Mouse (Mus musculus) cerebellum, adult 11 months (tissue): Measurements from ENCODE around the gene Stx6.

Experiments
- DNase-seq: peaks from one replicate; pipeline ENCODE4 v3.0.0; 2022

Gene Stx6

DNA sequence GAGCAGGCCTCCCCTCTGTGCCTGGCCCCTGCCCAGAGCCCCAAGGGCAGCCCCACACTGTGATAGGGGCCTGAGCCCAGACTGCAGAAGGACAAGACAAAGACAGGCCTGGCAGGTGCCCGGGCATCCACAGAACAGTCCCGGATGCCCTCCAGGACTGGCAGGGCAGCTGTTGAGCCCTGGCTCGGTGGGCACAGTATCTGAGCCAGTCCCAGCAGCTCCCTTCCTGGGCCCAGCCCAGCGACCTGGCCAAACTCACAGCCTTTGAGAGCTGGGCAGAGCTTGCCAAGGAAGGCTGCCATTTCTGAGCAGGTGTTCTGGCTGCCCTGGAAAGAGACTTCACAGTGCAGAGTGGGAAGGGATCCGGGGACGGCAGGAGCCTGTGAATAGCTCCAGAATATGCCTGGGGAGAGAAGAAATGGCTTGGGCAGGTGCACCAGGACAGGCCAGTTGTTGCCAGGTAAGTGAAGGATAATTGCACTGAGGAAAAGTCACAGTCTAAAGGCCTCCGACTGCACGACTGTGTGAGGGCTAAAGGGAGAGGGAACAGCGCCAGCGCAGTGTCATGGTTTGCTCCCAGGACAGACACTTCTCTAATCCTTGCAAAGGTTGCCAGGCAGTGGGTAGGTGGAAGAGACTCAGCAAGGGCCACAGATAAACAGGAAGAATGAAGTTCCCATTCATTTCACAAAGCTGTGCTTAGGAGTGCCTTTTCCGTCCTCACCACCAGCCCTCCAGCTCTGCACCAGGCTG lies 51.7 kb downstream of the Stx6 start:
- peak; percentile 66 for DNase-seq

GRCm38 (mm10) chr1:155211017-155211416 lies 52.5 kb downstream of the Stx6 start:
- DNase-seq: no peak

DNA sequence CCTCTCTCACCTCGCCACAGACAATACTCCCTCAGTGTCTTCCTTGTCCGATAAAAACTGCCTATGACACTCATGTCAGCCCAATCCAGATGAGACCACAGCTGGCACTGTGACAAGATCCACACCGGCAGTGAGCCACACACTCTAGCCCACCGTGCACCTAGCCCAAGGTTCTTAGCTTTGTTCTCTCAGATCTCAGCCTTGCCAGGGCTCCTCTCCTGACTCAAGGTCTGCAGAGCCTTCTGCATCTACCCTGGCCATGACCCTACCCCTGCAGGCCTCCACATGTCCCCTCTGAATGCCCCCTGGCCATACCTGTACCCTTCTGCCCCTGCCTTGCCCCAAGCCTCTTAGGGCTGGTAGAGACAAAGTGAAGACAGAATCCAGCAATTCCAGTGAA lies 53.6 kb downstream of the Stx6 start:
- DNase-seq: no peak

GRCm38 (mm10) chr1:155212493-155212892 lies 54.0 kb downstream of the Stx6 start:
- DNase-seq: no peak

DNA sequence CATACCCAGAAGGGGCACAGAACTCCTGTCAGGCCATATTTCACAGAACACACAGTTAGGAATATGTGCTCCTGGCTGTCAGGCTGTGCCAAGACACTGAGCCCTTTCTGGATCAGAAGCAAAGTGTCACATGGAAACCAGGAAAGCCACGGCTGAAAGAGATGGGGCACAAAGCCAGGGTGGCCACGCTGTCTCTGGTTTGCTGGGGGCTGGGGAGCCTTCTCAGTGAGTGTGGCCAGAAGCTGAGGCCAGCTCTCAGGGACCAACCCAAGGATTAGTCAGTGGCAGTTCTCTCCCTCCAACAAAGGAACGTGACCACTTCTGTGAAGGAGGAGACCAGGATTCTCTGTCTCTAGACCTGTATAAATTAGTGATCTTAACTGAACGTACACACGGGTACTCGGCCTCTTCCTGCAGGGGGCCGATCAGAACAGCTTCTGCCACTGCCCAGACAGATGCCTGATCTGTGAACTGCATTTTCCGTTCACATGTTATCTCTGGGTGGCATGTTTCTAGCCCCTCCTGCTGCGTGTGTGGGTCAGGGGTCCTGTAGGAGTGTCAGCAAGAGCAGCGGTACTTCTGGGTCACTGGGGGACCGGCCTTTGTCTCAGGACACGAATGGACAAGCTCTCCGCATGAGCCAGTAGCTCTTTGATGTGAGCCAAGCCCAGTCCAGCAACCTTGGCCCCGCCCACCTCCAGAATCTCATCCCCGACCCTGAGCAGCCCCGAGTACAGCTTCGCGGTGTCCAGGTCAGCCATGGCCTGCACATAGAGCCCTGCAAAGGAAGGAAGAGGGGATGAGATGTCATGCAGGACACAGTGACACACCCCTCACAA lies 54.6 kb downstream of the Stx6 start:
- no peak for DNase-seq

DNA sequence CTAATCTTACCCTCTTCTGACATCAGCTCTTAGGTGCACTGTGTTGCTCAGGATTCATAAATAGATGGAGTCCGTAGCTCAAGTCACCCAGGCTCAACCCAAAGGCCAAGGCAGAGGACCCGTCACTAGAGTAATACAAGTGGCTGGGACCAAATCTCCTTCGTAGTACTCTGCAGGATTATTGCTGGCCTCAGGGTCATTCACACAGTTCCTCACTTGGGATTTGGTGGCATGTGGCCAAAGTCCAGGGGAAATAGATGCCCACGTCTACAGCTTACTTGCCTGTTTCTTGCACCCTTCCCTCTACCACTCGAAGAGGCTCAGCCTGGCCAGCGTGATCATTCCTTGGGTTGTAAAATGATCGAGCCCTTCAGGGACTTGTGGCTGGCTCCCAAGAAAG lies 55.4 kb downstream of the Stx6 start:
- no peak for DNase-seq

GRCm38 (mm10) chr1:155215066-155215764 lies 56.7 kb downstream of the Stx6 start:
- DNase-seq: no peak

DNA sequence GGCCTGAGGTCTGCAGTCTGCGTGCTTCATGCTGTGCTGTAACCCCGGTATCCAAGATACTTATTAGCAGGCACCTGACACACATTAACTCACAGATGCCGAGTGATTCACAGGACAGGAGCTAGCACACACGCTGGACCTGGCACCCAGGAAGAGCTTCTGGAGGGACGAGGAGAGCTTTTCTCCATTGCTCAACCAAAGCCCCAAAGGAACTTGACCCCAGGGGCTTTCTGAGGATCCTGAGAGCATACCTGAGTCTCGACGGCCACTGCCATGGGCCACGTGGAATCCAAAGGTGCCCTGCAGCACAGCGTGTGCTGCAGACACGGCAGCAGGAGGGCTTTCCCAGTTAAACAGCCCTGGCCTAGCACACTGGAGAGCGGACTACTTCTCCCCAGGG lies 57.8 kb downstream of the Stx6 start:
- DNase-seq: no peak

- DNase-seq: no peak
These were observed 58.3 kb downstream of the Stx6 start for GRCm38 (mm10) chr1:155216844-155217243.

GRCm38 (mm10) chr1:155217865-155218541 lies 59.5 kb downstream of the Stx6 start:
- DNase-seq: peak; percentile 65

DNA sequence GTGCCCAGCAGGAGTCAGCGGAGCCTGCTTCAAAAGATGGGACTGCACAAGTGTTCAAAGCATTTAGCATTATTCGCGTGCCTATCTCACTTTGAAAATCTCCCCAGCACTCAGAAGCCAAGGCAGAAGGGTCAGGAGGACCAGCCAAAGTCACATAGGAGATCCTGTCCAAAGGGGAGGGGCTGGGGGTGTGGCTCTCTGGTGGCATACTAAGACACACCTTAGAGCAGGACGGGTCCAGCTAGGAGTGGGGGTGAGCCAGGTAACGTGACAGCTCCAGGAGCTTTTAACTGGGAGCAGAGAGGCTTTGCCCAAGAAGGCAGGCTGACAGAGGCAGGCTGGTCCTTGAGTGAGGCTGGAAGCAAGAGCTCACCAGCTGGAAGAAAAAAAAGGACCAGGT lies 60.4 kb downstream of the Stx6 start:
- no peak for DNase-seq

DNA sequence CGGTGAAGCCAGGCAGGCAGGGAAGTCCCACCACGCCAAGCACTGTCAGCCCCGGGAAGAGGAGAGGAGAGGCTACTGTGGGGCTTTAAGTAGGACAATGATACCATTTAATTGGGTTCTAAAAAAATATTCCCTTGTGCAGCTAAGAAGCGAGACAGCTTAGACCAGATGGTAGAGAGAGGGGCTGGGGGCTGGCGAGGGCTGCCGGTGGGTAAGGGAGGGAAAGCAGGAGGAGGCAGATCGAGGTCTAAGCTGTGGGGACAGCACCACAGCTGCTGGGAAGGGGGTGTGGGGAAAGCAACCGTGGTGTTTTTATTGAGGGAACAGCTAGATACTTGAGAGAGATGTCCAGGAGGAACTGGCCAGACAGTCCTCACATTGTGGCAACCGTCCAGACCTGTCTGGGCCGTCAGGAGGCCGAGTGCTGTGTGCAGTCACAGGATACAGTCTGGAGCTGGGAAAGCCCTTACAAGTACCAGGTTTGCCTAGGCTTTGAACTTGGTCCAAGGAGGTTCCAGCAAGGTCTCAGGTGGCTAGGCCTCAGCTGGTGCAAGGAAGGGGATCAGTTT lies 63.7 kb downstream of the Stx6 start:
- DNase-seq: no peak

DNA sequence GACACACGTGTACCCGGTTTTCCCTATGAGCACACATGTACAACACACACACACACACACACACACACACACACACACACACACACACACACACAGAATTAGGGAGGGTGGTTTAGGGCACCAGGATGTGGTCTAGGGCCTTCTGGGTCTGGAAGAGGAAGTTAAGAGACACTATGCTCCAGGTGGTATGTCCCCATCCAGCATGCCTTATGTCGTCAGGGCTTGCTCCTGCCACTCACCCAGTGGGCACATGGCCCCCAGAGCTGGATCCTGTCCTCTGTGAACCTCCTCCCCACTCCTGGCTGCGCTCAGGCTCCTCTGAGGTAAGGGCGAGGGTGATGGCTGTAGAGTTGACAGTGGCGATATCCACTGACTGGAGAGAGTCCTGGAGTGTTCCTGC lies 64.5 kb downstream of the Stx6 start:
- DNase-seq: no peak

DNA sequence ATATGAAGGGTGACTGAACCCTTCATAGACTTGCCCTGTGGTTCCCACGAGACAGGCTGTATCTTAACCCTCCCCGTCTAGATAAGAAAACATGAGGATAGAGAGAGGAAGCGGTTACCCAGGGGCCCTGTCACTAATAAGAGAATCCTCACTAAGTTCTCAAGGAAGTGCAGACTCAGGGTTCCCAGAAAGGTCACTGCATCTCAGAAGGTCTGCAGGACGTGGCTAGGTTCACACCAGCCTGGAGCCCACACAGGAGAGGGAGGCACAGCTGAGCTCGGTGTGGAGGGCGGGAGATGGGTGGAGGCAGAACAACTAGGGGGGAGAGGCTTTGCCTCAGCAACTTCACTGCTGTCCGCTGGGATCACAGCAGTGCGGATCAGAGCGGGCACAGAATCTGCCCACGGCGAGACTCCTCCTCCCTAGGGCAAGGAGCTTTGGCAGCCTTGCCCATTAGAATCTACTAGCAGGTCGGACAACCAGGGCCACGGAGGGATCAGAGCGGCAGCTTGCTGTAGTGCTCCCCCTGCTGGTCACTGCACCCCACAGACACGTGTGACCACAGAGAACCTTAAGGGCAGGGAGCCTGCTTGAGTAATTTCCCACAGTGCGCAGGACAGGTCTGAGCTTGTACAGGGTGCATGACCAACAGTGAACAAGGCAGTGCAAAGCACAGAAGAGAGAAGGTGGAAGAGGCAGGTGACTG lies 65.5 kb downstream of the Stx6 start:
- peak; percentile 79 for DNase-seq

GRCm38 (mm10) chr1:155229464-155230411 lies 71.2 kb downstream of the Stx6 start:
- DNase-seq: no peak

DNA sequence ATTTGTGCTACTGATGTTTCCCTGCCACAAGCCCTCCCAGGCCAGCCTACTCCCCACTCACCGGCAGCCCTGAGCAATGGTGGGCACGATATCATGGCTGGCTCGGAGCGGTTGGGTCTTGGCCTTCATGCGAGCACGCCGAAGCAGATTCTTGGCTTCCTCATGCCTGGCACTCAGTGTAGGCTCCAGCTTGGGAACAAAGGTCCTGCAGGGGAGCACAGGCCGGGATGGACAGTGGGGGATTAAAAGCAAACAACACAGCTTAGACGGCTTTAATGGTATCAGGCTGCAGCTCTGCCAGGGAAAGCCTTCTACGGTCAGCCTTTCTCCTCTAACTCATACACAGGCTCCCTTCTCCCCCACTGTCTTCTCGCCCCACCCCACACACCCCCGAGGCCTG lies 73.9 kb downstream of the Stx6 start:
- no peak for DNase-seq

- DNase-seq: no peak
These were observed 74.3 kb downstream of the Stx6 start for GRCm38 (mm10) chr1:155232786-155233185.

GRCm38 (mm10) chr1:155233378-155233777 lies 74.9 kb downstream of the Stx6 start:
- DNase-seq: no peak

DNA sequence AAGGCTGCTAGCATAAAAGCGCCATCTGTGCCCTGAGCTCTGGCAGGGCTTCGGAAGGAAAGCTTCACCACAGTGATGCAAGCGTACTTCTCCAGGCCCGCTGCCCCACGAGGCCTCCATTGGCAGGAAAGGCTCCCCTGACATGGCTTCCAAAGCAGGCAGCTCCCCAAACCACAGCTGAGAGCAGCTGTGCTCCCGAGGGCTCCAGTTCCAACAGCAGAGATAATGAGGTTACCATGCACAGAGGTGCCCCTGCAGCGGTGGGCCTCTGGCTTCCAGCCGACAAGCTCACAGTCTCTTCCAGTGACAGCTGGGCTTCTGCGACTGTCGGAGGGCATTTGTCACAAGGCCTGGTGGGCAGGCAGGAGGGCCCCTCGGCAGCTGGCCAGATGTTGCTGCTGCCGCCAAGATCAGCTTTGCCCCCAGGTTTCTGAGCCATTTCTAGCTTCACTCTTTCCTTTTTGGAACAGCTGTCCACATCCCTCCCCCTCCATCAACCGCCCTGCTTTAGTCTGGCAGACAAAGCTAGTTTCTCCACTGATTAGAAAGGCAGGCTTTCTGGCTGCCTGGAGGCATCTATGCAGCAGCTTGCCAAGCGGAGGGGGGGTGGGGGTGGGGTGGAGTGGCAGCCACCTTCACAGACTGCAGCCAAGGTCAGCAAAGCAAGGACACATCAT lies 75.6 kb downstream of the Stx6 start:
- no peak for DNase-seq

DNA sequence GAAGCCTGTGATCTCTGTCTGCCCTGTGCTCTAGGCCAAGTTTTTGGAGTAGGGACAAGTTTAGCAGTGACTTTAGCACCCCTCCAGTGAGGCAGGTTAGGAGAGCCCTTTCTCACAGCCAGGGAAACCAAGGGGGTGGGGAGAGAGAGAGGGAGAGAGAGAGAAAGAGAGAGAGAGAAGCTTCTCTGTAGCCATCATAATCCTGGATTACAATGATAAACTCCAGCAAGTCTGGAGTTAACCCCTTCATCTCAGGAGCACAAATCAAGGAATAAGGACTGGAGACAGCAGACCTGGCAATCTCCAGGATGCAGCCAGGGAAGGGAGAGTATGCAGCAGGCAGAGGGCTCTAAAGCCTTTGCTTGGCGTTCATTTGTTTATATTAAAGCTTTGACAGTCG lies 77.1 kb downstream of the Stx6 start:
- DNase-seq: no peak
